Mouse (Mus musculus): ENCODE results near the gene Zfp536. TPM values are rescaled to one million over a fixed set of nuclear protein-coding genes. Genes with fewer than 3 reads are reported as not detected.

The Zfp536 gene
- polyA plus RNA-seq, 3 experiments from 2014 or later = 0.23 to 0.59 TPM; not detected in 1

GRCm38 (mm10) chr7:37602871-37603524, 170.4 kb downstream of the Zfp536 start:
- ATAC-seq = no peak

- no peak for ATAC-seq
These were observed 173.1 kb downstream of the Zfp536 start for GRCm38 (mm10) chr7:37600318-37600717.

DNA sequence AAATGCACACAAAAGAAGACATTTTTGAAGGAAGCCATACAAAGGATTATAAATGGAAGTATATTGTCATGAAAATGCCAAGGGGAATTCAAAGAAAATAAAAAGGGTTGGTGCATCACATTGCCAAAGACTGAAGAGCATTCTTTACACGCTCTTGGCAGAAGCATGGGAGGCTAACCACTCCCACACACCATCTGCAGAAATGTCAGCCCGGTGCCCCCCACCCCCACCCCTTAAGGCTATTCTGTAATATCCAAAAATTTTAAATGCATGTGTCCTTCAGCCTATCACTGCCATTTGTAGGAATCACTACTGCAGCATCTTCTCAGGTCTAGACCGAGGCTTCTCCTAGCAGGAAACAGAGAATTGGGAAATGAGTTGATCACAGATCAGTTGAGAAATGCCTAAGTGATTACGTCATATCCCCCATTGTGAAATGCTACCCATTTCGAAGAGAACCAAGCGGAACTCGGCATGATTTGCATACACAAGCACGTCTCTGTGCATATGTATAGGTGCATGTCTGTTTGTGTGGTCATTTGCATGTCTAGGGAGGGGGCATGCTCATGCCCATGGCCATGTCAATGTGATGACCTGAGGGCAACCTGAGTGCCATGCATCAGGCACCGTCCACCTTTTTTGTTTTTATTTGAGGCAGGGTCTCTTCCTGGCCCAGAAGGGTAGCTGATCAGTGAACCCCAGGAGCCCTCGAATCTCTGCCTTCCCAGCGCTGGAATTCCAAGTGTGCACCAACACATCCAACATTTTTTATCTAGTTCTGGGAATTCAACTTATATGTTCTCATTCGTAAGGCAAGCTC, 179.0 kb downstream of the Zfp536 start:
- no peak for ATAC-seq

DNA sequence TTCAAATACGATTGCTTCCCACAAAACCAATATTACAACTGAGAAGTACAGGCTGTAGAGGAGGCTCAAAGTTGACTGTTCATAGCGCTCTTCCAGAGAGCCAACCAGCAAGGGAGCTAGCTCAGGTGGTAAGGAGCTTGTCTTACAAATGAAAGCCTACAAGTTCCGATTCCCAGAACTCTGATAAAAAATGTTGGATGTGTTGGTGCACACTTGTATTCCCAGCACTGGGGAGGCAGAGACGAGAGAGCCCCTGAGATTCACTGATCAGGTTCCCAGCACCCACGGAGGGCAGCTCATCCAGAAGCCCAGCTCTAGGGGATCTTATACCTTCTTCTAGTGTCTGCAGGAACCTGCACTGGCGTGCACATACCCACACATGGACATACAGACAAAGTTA, 179.9 kb downstream of the Zfp536 start:
- ATAC-seq = no peak

- no peak for ATAC-seq
These were observed 186.7 kb downstream of the Zfp536 start for GRCm38 (mm10) chr7:37586694-37587093.

DNA sequence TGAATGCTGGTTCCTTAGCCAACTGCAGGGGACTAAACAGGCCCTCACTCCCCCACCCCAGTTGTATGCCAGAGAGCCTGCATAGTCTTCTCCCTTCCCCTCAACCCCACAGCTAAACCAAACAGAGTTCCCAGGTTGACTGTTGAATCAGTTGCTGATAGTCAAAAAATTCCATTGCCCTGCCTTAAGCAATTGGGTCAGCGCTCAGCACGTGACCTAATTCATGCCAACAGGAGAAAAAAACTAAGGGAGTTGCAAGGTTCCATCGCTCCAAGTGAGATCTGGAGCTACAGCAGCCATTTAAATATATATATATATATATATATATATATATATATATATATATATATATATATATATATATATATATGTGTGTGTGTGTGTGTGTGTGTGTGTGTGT, 192.2 kb downstream of the Zfp536 start:
- ATAC-seq = no peak

- ATAC-seq = no peak
These were observed 192.9 kb downstream of the Zfp536 start for GRCm38 (mm10) chr7:37580554-37580953.

DNA sequence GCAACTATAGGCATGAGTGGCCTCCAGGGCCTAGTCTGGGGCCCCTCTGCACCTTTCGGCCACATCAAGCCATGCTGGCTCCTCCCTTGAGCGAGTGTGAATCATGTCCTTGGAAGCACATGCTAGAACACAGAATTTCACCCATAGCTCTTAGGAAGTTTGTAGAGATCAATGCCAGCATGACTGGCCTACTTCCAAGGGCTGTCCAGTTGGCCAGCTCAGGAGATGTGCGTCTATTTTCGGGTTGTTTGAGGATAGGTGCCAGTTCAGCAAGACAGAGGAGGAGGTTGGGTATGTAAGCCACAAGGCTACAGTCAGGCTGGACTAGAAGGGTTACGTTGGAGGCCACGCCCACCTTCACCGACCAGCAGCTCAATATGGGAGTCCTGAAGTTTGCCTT, 201.4 kb downstream of the Zfp536 start:
- no peak for ATAC-seq

DNA sequence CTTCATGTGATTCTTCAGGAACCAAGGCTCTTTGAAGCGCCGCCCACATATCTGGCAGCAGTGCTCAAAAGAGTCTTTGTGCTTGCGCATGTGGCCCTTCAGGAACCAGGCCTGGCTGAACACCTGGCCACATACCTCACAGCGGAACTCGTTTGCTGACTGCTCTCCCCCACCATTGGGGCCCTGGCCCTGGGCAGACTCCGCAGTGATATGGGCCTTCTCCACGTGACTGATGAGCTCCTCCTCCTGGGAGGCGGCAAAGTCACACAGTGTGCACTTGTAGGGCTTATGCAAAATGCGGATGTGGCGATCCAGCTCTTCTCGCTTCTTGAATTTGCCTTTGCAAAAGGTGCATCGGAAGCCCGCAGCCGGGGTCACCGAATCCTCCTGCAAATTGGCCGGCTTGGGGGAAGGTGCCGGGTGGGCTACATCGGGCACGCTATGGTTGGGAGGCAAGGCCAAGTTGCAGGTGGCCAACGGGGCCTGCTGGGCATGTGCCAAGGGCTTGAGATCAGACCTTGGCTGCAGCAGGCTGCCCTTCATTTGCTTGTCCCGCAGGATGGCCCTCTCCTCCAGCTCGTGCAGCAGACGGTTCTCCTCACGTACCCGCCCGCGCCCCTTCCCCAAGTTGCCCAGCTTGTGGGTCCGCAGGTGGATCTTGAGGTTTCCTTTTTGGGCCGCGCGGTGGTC, 204.5 kb downstream of the Zfp536 start:
- ATAC-seq = peak; percentile 61

- no peak for ATAC-seq
These were observed 205.4 kb downstream of the Zfp536 start for GRCm38 (mm10) chr7:37568041-37568440.

GRCm38 (mm10) chr7:37566019-37566418, 207.4 kb downstream of the Zfp536 start:
- no peak for ATAC-seq

- ATAC-seq = no peak
These were observed 208.1 kb downstream of the Zfp536 start for GRCm38 (mm10) chr7:37565371-37565770.

- ATAC-seq = no peak
These were observed 208.8 kb downstream of the Zfp536 start for GRCm38 (mm10) chr7:37564644-37565043.

GRCm38 (mm10) chr7:37563831-37564400, 209.5 kb downstream of the Zfp536 start:
- ATAC-seq = no peak

DNA sequence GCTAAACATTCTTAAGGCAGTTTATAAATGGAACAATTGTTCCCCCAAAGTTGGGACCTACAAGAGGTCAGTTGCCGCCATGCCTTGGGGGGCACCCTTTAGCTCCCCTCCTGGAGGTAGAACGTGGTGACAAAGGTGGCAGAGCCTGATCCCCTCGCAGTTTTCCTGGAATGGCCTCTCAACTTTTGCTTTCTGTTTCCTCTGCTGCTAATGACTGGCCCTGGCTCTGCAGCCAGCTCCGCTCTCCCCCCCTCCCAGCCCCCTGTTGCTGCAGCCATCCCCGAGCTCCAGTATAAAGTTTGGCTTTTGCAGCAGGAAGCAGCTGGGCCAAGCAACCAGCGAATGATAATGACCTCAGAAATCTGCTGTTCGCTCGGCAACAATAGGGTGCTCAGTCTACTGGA, 210.3 kb downstream of the Zfp536 start:
- ATAC-seq = peak; percentile 52

GRCm38 (mm10) chr7:37562505-37562904, 210.9 kb downstream of the Zfp536 start:
- no peak for ATAC-seq

GRCm38 (mm10) chr7:37560581-37560980, 212.9 kb downstream of the Zfp536 start:
- ATAC-seq = no peak

- no peak for ATAC-seq
These were observed 213.6 kb downstream of the Zfp536 start for GRCm38 (mm10) chr7:37559851-37560250.

DNA sequence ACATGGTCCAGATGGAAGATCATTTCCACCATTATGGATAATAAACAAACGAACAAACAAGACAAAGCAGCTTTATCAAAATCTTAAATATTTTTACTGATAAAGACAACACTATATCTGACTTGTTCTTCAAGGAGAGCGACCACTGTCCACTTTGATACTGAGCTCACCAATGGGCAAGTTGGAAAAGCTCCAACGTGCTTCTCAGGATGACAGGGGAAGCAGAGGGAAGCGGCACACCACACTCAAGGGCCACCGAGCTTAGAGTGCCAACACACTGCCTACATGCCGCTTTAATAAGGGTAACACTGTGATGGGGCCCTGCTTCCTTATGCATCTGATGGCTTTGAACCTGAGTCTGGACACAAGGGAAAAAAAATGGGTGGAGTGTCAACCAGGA, 214.1 kb downstream of the Zfp536 start:
- ATAC-seq = no peak

GRCm38 (mm10) chr7:37556811-37557210, 216.6 kb downstream of the Zfp536 start:
- ATAC-seq = no peak

- no peak for ATAC-seq
These were observed 219.0 kb downstream of the Zfp536 start for GRCm38 (mm10) chr7:37554405-37554804.

- ATAC-seq = no peak
These were observed 219.8 kb downstream of the Zfp536 start for GRCm38 (mm10) chr7:37553646-37554045.

DNA sequence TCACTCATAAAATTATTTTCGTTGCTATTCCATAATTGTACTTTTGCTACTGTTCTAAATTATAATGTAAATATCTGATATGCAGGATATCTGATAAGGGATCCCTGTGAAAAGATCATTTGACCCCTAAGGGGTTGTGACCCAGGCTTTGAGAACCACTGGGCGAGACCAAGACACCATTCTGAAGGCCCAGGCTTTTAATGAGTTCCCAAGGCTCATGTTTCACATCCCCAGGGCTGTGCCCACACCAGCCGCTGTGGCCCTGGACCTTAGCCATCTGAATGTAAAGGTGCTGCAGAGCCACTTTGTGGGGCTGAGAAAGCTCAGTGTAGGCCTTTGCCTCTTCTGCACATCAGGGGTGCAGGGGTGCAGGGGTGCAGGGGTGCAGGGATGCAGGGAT, 221.1 kb downstream of the Zfp536 start:
- ATAC-seq = no peak
